ENCODE assay signal across 23 mouse cellular contexts in the genomic region with DNA sequence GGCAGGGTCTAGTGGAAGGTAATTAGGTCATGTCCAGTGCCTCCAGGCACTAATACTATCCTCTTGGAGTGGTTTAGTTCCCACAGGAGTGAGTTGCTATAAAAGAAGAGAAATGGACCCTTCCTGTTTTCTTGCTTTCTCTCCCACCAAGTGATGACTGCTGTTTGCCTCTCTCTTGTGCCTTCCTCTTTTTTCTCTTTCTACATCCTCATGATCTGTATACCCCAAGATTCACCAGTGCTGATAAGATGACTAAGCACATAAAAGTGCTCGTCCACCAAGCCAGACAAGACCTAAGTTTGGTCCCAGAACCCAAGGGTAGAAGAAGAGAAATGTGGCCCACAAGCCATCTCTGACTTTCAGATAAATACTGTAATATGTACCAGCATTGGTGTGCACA.
"Had no signal": no experiment of that assay in that cellular context is flagged by ENCODE, and none has a peak within 500 bp of the region (broad histone marks: within the 10 kb centered on the region; RNA-seq: fewer than 3 reads in every experiment).

No protein-coding gene starts in this region.

- H3K4me3 ChIP-seq: left cerebral cortex, adult 2 months; limb, embryonic 12.5 days; liver, embryonic 12.5 days; liver, embryonic 15.5 days; lung, embryonic 15.5 days; neural tube, embryonic 12.5 days; neural tube, embryonic 15.5 days; stomach, embryonic 15.5 days had no signal

- DNase-seq: kidney, adult 18-20 months; kidney, postnatal 36 days; layer of hippocampus, postnatal 36 days; liver; lung, adult 18-20 months; midbrain, embryonic 14.5 days; right cerebral cortex, adult 18-20 months; right cerebral cortex, postnatal 14 days; right cerebral cortex, postnatal 4 days; thymus, adult 2 months; thymus, postnatal 14 days; thymus, postnatal 4 days had no signal

- ATAC-seq: liver, embryonic 12.5 days had no signal

- H3K4me1 ChIP-seq: liver, embryonic 12.5 days; liver, embryonic 15.5 days; neural tube, embryonic 15.5 days; stomach, embryonic 15.5 days had no signal

- H3K36me3 ChIP-seq: liver, embryonic 12.5 days; liver, embryonic 15.5 days; lung, embryonic 15.5 days; neural tube, embryonic 12.5 days; neural tube, embryonic 15.5 days; stomach, embryonic 15.5 days had no signal

- H3K27ac ChIP-seq: kidney, postnatal 0 days; left cerebral cortex, adult 2 months; liver, embryonic 12.5 days; liver, embryonic 15.5 days; macrophage; neural tube, embryonic 12.5 days; neural tube, embryonic 15.5 days; stomach, embryonic 15.5 days had no signal

- H3K4me2 ChIP-seq: limb, embryonic 12.5 days; liver, embryonic 12.5 days; liver, embryonic 15.5 days; lung, embryonic 15.5 days; midbrain, embryonic 11.5 days; neural tube, embryonic 12.5 days; neural tube, embryonic 15.5 days; stomach, embryonic 15.5 days had no signal

- H3K9me3 ChIP-seq: limb, embryonic 12.5 days; liver, embryonic 12.5 days; liver, embryonic 15.5 days; lung, embryonic 15.5 days; neural tube, embryonic 12.5 days; neural tube, embryonic 15.5 days; stomach, embryonic 15.5 days had no signal

- H3K27me3 ChIP-seq: limb, embryonic 12.5 days; liver, embryonic 12.5 days; liver, embryonic 15.5 days; lung, embryonic 15.5 days; neural tube, embryonic 12.5 days; neural tube, embryonic 15.5 days; stomach, embryonic 15.5 days had no signal

- H3K9ac ChIP-seq: limb, embryonic 12.5 days; liver, embryonic 12.5 days; liver, embryonic 15.5 days; lung, embryonic 15.5 days; neural tube, embryonic 12.5 days; neural tube, embryonic 15.5 days; stomach, embryonic 15.5 days had no signal
